Mouse (Mus musculus) erythroblast, adult 5-6 weeks (primary cell): Measurements from ENCODE around the gene Unc5b. TPM values are rescaled to one million over a fixed set of nuclear protein-coding genes. Genes with fewer than 3 reads are reported as not detected.

Experiments
- ATAC-seq: replicated peaks from 2 replicates; pipeline ENCODE4 v1.8.0; 2016; ENCODE audit warnings: moderate number of reproducible peaks, mild to moderate bottlenecking, moderate TSS enrichment, inconsistent platforms; ENCODE audit not compliant: poor library complexity, low FRiP score, severe bottlenecking
- total RNA-seq, 2 experiments: library from RNA; stranded (forward) in 1 of 2; stranded (reverse) in 1 of 2; fragments of 150-400 nt in 1 of 2; fragments of 200-764, 138-1000 nt in 1 of 2; gene quantifications; 2 replicates each; pipeline versions ENCODE4 v1.2.3 to v1.2.4; 2015 to 2017; ENCODE audit warnings: low replicate concordance in 2 of 2

Unc5b gene
- total RNA-seq, 2 experiments from 2014 or later, result not detected

DNA sequence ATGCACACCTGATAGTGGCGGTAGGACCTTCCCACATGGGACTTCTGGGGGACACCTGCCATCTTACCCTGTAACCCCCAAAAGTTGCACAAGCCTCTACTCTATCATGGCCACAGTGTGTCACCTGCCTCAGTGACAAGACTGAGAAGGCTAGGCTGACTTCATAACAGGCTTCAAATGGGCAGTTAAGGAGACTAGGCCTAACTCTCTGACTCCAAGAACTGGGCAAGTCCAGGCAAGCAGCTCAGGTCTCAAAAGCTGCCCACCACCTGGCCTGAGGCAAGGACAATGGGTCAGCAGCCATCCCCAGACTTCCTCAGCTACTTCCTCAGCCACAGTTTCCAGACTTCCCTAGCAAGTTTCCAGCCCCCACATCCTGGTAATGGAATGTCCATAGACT is 95.6 kb downstream of the Unc5b start:
- no peak for ATAC-seq

DNA sequence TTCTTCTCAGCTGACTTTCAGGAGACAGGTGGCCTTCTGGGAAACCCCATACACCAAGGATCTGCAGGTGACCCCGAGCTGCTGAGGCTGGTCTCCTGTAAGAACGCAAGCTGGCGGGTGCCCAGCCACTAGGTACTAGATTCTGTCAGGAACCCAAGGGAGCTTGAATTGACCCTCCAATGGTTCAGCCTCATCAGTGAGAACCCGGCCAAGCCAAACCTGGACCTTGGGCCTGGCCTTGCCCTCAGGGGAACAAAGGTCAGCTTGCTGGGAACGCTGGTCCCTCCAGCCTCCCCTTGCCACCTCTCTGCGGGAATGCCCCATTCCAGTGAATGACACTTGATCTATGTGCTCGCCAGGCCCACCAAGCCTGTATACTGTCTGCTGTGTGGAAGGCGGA is 97.9 kb downstream of the Unc5b start:
- ATAC-seq, result no peak

DNA sequence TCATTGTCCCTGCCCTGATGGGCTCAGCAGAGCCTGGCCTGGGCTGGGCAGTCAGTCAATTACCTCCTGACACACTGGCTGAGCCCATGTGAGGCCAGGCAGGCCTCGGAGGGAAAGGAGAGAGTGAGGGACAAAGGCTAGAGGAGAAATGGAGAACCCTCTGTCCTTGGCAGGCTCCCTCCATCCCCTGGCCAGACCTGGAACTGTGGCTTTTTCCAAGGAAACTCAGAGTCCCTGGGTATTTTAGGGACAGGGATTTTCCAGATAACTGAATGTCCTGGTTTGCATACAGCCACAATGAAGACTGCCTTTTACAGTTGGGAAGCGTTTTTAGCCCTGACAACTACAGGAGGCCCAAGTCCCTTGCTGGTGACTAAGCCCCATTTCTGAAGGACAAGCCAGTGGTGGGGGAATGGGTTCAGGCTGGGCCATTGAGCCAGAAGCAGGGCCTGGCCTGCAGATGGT is 99.0 kb downstream of the Unc5b start:
- no peak for ATAC-seq

DNA sequence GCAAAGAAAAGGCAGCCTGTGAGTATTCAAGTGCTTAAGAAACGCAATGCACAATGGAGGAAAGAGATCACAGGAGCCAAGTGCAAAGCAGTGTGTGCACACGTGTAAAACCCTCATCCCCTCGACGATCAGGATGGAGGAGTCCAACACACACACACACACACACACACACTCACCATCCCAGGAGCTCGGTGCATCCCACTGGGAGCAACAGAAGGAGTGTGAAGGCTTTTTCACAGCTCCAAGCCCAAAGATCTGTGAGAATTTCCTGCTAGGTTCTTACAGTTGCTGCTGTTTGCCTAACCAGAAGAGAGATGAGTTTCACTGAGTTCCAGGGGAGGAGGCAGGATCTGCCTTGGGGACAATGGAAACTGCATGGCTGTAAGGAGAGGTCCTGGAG is 99.6 kb downstream of the Unc5b start:
- ATAC-seq, result no peak

DNA sequence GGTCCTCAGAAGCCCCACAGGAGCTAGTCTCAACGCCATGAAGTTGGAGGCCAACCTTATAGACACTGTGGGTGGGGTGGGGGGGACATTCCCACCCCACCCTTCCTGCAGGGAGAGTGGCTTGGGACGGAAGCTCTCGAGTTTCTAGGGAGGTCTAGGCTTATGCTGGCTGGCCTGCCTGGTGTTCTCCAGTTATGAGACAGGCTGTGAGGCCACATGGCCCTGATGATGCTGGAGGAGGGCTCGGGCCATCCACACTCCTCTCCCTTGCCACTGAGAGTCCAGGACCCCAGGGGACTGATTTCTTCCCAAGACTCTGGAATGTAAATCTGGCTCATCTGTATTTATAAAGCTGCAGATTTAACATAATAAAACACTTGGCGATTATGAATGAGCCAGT is 104.1 kb downstream of the Unc5b start:
- ATAC-seq, result no peak

DNA sequence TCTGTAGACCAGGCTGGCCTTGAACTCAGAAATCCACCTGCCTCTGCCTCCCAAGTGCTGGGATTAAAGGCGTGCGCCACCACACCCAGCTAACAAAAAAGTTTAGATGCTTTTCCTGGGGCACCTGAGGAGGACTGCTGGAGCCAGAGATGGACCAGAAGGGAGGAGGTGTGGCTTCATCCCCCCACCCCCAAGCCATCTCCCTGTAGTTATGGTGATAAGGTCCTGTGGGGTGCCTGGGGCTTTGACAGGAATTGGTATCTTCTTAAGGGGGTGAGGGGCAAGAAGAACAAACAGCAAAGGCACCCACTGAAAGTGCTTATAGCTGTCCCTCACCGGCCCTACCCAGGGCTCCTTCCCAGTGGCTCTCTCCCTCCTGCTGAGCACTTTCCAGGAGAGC is 104.5 kb downstream of the Unc5b start:
- no peak for ATAC-seq

DNA sequence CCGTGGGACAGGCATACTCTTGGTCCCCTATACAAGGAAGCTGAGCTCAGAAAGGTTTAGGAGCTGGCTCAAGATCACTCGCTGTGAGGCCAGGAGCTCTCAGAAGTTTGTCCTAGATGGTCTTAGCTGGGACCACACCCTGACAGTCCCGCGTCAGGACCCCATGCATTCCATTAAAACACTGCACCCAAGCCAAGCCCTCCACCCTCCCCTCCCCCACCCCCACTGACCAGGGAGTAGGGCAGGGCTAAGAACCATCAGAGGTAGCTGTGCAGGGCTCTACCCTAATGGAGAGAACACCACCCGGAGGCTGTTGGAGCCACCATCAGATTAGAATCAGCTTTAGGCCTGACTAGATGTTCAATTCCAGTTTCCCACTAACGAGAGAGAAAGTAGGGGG is 106.9 kb downstream of the Unc5b start:
- no peak for ATAC-seq

DNA sequence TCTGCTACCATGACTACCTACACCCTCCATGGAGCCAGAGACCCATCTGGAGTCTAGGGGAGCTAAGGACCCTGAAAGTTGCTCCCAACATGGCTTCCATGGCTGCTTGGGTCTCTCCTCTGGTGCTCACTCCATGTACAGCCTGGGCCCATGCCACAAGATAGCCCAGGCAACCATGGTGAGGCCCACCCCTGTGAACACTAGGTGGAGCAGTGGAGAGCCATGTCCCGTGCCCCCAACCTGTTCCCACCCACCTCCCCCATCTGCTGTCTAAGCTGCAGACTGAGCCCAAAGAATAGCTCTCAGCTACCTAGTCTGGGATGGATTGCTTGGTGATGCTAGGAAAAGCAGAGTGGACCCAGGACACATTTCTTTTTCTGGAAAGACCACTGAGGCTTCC is 108.0 kb downstream of the Unc5b start:
- no peak for ATAC-seq

DNA sequence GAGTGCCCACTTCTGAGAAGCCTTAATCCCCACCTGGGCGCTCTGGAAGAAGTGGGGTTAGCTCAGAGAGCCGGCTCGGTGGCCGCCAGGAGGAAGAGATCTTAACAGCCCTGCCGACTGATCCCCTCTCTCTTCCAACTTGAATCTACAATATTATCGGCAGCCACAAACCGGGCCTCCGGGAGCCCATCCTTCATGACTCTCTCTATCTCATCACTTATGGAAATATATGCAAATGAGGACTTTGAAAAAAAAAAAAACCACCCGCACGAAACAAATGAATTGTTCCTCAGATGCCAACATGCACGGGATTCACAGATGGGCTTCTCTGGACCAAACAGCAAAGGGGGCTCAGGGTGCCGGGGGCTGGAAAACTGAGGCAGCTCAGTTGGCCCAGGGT is 109.7 kb downstream of the Unc5b start:
- ATAC-seq, result no peak

DNA sequence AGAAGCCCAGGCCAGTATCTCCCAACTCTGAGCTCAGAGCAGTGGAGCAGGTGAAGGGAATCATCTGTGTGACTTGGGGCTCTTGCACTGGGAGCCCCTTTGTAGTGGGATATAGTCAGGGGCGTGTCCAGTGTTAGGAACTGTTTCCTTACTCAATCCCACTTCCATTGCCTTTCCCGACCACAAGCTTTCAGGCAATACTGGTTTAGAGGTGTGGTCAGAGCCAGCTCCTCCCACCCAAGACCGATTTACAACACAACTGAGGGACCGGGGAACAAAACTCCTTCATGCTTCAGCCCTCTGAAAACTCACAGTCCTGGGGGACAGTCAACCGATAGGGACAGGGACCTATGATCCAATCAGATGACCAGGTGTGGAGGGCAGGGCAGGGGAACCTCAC is 110.9 kb downstream of the Unc5b start:
- no peak for ATAC-seq

DNA sequence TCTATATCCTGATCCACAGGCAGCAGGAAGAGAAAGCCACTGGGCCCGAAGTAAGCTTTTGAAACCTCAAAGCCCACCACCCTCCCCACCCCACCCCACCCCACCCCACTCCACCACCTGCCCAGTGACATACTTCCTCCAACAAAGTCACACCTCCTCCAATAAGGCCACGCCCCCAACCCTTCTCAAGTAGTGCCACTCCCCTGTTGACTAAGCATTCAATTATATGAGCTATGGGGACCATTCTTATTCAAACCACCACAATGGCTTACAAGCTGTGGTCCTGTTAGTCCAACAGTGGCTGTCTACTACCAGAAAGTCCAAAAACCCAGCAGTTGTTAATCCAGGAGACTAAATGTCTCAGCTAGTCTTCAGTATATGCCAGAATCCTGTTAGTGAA is 112.9 kb downstream of the Unc5b start:
- no peak for ATAC-seq

DNA sequence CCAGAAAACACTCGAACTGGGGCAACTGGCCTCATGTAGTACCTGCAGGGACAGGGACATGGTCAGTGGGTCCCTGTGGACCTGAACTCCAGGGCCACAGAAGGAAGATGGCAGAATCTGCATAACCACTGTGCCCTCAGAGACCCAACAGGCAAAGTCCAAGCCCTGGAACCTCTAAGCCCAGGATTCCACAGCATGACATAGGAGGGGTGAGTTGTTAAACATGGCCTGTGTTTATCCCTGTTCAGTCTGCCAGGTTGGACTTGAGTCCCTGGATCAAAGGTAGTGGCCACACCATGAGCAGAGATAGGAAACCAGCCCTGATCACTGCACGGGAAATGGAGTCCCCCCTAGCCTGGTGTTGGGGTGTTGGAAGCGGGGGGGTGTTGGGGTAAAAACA is 114.9 kb downstream of the Unc5b start:
- ATAC-seq, result no peak

Other genes starting within 250 kb of the Unc5b start
- gene Cdh23, start 135.1 kb downstream of the Unc5b start, total RNA-seq (2015; ENCODE audit: low replicate concordance), result not detected in 2 replicates
- gene Cdh23, start 135.1 kb downstream of the Unc5b start, total RNA-seq (2017; ENCODE audit: low replicate concordance), result 0.26 and 0.84 TPM in 2 replicates
- 7.3 TPM in 2 replicates for gene Slc29a3, start 78.8 kb downstream of the Unc5b start, total RNA-seq (2015; ENCODE audit: low replicate concordance)
- gene Slc29a3, start 78.8 kb downstream of the Unc5b start, total RNA-seq (2017; ENCODE audit: low replicate concordance), result 1.5 and 4.1 TPM in 2 replicates